Mouse (Mus musculus): Measurements from ENCODE around the gene Olfr532.
"Not testable (repeated sequence)": the region's sequence is repeated elsewhere in the genome, so short reads cannot be mapped to it uniquely, and the experiment has no call there.

Olfr532 gene

DNA sequence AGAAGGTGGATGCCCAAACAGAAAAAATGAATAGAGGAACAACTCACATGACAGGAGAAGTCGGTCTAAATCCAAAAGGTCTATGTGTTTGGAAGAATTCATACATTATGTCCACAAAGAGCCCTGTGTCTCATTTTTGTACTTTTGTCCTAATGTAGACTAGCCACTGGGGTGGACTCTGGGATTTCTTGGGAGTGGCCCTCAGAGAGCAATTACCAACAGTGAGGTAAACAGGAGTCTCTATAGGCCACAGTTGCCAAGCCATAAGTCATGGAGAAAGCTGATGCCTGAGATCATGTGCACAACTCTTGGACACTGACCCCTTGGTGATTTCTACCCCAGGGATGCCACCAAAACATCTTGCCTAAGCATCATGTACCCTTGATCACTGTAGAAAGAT is at the start of gene Olfr532:
TSS of gene Olfr532 (minus strand) at position 101 of the 400 bp plus-strand sequence.
- DNase-seq: no peak

DNA sequence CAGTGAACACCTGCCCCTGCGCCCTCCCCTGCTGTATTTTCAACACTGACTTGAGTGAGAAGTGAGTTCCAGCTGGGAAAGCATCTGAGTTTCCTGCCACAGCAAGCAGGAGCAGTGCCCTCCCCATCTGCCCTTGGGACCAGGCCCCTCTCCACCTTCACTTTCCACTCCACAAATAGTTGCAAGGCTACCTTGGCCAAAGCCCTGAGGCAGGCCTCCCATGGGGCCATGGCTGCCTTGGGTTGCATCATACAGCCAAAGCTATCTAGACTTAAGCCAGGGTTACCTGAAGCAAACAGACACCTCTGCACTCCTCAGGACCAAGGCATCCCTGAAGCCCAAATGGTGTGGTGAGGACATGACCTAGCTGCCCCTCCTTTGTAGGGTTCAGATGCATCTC is 41.6 kb upstream of the Olfr532 start, which contains the start of gene Olfr533:
TSS of gene Olfr533 (plus strand) at position 301 of the 400 bp plus-strand sequence.
- DNase-seq: not testable (repeated sequence)

DNA sequence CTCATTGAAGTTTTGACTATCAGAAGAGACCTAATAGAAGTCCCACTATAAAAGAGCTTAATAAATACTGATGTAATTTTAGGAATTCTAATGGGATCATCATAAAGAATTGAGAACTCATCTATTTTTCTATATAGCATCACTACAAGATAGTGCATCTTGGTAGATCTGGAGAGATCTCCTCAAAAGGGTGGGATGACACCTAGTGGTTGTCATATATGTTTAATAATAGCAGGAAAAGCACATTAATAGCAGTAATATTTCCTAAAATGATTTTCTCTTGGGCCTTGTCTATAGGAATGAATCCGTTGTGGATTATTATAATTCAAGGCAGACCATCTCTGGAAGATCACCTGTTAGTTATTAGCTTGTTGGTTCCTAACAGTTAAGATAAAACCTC is 21.7 kb upstream of the Olfr532 start:
- DNase-seq: no peak

DNA sequence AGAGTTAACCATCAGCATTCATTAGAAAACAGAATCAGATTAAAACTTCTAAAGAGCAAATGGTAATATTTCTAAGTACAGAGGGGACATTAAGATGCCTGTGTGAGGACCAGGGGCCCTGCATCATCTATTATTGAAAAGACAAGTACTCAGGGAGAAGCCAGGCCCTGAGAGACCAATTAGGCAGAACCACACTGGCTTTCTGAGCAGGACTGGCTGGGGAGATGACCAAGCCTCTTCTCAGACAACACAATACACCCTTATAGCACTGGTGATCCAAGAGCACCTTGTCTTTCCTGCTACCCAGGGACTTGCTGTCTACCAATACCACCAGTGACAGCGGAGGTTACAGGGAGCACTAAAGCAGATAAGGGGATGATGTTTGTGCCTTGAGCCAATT is 18.6 kb downstream of the Olfr532 start, which contains the start of gene Olfr531:
TSS of gene Olfr531 (minus strand) at position 101 of the 400 bp plus-strand sequence.
- no peak for DNase-seq

DNA sequence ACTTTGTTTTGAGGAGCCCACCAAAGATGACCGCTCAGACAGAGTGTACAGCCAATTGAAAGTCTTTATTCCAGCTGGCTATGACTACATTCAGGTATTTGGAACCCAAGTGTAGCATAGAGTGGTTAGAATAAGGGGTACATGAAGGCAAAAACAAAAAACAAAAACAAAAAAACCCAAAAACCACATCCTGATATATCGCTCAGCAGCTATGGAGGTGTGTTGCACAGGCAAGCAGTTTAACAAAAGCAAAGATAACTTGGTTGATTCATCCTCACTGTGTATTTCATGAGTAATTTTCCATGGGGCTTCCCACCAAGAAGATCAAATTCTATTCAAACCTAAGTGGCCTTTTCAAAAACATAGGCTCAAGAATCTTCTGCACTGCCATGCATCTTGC is 44.5 kb downstream of the Olfr532 start:
- no peak for DNase-seq

DNA sequence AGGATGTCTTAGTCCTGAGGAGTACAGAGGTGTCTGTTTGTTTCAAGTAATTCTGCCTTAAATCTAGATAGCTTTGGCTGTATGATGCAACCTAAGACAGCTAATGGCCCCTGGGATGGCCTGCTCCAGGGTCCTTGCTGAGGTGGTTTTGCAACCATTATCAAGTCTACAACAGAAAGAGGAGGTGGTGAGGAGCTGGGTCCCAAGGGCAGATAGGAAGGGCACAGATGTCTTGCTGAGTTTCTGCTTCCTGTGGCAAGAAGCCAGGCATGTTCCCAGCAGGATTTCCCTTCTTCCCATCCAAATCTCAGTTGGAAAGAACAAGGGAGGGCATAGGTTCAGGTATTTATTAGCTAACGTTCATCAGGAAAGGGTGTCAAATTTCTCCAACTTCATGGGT is 45.2 kb downstream of the Olfr532 start, which contains the start of gene Olfr530:
TSS of gene Olfr530 (minus strand) at position 101 of the 400 bp plus-strand sequence.
- DNase-seq: no peak

DNA sequence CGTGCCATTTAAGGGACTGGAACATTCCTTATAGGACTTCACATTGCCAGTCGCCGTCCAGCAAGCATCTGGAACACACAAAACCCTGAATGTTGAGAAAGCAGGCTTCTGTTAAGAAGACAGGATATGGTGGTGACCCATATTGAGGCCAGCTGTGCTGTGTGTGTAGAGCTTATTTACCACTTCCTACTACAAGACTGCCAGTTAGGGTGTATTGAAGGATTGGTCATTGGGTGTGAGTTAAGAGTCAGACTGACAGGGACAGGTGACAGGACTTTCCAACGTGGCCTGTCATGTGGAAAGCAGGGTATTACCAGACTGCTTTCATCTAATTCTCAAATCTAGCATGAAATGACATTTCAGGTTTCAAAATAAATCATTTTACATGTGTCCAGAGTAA is 47.1 kb downstream of the Olfr532 start:
- no peak for DNase-seq
